Mouse (Mus musculus) midbrain, embryonic 16.5 days (tissue): ENCODE measurements around the gene Speer4a. TPM values are rescaled to one million over a fixed set of nuclear protein-coding genes. Genes with fewer than 3 reads are reported as not detected.

Experiments
- polyA plus RNA-seq: library from polyadenylated mRNA; unstranded; fragments of >200 nt; fragmentation: Nextera tagmentation; extraction: Ambion mirVana; gene quantifications from 2 replicates; pipeline ENCODE4 v1.2.1, GENCODE M21; 2015

Speer4a gene
- polyA plus RNA-seq, 1 experiment from 2014 or later = 0.13 TPM

Other genes with a start within 250 kb of the Speer4a start
- gene Gm21663, start 97.2 kb downstream of the Speer4a start, polyA plus RNA-seq = 0.09 TPM in 1 of 2 replicates, not detected in the other
- gene Gm21671, start 85.1 kb downstream of the Speer4a start, polyA plus RNA-seq = 0.25 and 0.27 TPM in 2 replicates
- gene Gm21680, start 66.9 kb downstream of the Speer4a start, polyA plus RNA-seq = 0.17 and 0.43 TPM in 2 replicates
- 0.20 and 0.30 TPM in 2 replicates for gene Gm21698, start 50.9 kb downstream of the Speer4a start, polyA plus RNA-seq
- 0.29 and 0.36 TPM in 2 replicates for gene Gm1979, start 34.8 kb downstream of the Speer4a start, polyA plus RNA-seq
- 0.14 TPM in 1 of 2 replicates, not detected in the other for gene Gm5862, start 16.6 kb downstream of the Speer4a start, polyA plus RNA-seq
- 0.12 and 0.21 TPM in 2 replicates for gene Gm7347, start 19.0 kb upstream of the Speer4a start, polyA plus RNA-seq
- gene Gm10471, start 49.7 kb upstream of the Speer4a start, polyA plus RNA-seq = 0.09 and 0.11 TPM in 2 replicates
- 0.09 and 0.16 TPM in 2 replicates for gene 5031410I06Rik, start 65.8 kb upstream of the Speer4a start, polyA plus RNA-seq
- gene Gm10220, start 81.9 kb upstream of the Speer4a start, polyA plus RNA-seq = 0.14 and 0.22 TPM in 2 replicates
- gene Gm7361, start 218.1 kb upstream of the Speer4a start, polyA plus RNA-seq = 0.36 and 0.49 TPM in 2 replicates